Mouse (Mus musculus) kidney, adult 11 months (tissue): ENCODE results near the gene A930004D18Rik.
A peak's percentile ranks its signal among the peaks of the same experiment; 100 is the strongest.

Experiments used
- DNase-seq: peaks from one replicate; pipeline ENCODE4 v3.0.0; 2022

A930004D18Rik gene

DNA sequence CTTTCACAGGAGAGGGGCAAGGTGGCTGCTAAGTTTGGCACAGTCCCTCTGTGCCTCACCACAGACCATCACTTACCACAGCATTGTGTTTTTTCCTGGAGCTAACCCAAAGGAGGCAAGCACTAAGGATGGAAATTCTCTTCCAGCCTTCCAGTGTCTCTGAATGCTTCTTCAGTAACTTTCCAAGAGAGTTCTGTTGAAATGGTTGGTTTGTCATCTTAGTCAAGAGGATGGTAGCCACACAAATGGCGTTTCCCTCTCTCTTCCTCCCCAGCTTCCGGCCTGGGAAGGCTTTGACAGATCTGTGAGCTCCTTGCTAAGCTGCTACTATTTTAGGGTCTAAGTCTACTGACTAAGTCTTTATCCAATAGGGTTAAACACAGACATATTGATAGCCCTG, at the start of gene A930004D18Rik:
A930004D18Rik (minus strand) TSS at position 247 of the 400 bp plus-strand sequence.
- no peak for DNase-seq

DNA sequence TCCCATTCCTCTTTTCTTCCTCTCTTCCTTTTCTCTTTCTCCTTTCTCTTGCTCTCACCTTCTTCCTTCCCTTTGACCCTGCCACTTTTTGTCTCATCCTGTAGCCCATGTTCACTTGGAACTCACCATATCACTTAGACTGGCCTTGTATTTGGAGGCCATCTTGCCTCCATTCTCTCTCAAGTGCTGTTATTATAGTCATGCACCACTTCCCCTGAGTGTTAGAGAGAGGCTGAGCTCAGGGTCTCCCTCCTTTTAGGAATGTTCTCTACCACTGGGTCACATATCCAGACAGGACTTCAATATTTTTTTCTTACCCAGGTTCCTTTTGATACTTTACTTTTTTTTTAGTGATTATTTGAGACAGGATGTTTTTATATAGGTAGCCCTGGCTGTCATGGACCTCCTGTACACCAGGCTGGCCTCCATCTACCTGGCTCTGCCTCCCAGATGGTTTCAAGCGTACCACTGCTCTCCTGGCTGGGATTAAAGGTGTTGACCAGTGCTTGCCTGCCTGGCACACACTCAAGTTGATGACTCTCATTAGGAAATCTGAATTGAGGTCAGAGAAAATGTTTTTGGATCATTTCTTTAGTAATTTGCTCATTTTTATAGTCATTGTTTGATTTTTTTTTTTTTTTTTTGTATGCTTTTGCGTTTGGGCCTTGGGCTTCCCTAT, 42.8 kb upstream of the A930004D18Rik start:
- no peak for DNase-seq

- peak; percentile 36 for DNase-seq
Observed at GRCm38 (mm10) chr2:18071947-18072346, 34.4 kb upstream of the A930004D18Rik start.

GRCm38 (mm10) chr2:18068071-18068796, 30.7 kb upstream of the A930004D18Rik start:
- peak; percentile 81 for DNase-seq

DNA sequence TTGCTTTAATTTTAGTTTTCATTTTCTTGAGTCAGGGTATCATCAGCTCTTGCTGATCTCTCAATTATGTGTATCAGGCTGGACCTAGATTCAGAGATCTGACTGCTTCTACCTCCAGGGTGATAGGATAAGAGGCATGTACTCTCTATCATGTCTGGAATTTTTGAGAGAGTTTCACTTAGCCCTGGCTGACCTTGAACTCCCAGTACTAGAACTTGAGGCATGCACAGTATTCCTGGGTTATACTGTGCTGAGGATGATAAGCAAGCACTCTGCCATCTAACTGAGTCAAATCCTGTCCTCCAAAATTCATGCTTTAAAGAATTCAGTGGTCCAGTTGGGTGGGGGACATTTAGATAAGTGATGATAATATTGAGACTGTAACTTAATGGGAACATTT, 28.9 kb upstream of the A930004D18Rik start:
- no peak for DNase-seq

DNA sequence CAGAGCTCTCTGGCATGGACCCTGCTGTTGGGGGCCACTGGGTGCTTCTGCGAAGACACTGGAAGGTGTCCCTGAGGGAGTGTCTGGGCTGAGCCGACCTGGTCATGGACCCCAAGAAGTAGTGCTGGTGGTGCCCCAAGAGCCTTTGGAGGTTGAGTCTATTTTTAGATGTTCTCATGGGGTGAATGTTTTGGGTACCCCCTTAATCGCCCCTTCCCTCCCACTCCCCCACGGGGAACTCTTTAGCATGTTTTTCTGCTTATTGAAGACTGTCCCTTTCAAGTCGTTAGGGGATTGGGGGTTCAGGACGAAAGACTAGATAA, 28.1 kb upstream of the A930004D18Rik start:
- DNase-seq = no peak

DNA sequence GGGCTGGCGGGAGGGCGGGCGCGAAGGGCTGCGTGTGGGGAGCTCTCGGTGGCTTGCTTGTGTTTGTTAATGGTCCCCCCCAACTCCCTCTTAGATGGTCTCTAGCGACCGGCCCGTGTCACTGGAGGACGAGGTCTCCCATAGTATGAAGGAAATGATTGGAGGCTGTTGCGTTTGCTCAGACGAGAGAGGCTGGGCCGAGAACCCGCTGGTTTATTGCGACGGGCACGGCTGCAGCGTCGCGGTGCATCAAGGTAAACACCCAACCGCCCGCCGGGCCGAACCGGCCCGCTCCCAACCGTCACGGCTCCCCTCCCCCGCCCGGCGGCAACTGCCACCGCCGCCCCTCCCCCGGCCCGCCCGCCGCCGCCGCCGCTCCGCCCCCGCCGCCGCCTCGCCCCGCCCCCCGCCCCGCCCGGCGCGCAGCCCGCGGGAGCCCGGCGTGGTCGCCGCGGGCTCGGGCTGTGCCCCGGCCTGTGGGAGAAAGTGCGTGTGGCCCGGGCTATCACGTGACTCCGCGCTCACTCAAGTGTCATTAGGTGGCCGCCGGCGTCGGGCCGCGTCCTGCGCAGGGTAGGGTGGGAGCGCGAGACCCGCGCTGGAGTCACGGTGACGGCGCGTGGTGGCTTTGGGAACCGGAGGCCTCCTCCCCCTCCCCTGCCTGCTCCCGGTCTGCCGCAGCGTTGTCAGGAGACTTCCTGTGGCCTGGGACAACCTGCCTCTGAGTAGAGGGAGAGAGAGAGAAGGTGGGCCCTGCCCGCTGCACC, 27.6 kb upstream of the A930004D18Rik start:
- peak; percentile 79 for DNase-seq

- peak; percentile 93 for DNase-seq
Observed at GRCm38 (mm10) chr2:18064356-18064858, 26.9 kb upstream of the A930004D18Rik start.

- DNase-seq = peak; percentile 81
Observed at GRCm38 (mm10) chr2:18063763-18064251, 26.3 kb upstream of the A930004D18Rik start.

DNA sequence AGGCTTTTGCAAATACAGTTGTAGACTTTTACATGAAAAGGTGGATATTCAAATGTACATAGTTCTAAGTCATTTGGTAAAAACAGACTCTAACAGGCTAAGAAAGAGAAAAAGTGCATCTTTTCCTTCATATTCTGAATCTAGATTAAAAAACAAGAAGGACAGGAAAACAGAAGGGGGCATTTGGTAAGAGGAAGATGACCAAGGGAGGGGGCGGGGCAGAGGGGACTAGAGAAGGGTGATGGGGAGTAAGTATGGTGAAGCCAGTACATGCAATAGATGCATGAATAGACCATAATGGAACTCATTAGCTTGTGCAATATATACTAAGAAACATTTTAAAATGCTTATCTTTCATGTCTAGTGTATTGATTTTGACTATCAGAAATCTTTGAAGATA, 22.9 kb upstream of the A930004D18Rik start:
- no peak for DNase-seq

DNA sequence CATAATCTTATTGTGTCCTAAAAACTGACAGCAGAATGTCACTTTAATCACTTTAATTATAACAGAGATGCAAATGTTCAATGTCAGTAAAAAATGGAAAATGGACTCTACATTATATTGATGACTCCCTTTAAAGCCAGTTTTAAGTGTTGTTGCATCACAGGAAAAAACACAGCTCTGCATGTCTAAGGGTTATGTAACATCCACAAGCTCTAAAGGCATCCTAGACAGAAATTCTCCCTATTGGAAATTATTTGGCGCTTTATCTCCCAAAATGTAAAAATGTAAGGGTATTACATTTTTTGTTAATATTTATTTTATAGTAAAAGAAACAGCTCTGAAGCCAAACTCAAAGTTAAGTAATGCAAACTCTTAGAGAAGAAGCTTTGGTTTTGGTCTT, 22.4 kb upstream of the A930004D18Rik start:
- no peak for DNase-seq

DNA sequence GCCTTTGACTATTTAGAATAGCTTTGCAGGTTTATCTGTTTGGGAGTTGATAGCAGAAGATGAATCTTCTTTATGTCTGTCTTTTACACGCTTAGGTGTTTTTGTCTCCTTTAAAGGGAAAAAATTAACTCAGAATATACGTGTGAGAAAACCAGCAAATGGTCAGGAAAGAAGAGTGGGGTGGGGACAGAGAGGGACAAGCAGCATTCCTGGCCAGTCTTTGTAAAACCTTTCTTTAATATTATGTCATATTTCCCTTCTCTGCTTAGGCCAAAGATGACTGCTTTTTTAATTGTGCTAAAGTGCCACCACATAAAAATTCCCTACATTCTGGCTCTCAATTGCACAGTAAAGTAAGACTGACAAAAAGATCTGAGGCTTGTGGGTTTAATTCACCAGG, 21.5 kb upstream of the A930004D18Rik start:
- no peak for DNase-seq

- DNase-seq = no peak
Observed at GRCm38 (mm10) chr2:18058146-18058708, 20.7 kb upstream of the A930004D18Rik start.

- DNase-seq = peak; percentile 61
Observed at GRCm38 (mm10) chr2:18057336-18058145, 20.0 kb upstream of the A930004D18Rik start.

GRCm38 (mm10) chr2:18056786-18057255, 19.3 kb upstream of the A930004D18Rik start:
- DNase-seq = peak; percentile 98

DNA sequence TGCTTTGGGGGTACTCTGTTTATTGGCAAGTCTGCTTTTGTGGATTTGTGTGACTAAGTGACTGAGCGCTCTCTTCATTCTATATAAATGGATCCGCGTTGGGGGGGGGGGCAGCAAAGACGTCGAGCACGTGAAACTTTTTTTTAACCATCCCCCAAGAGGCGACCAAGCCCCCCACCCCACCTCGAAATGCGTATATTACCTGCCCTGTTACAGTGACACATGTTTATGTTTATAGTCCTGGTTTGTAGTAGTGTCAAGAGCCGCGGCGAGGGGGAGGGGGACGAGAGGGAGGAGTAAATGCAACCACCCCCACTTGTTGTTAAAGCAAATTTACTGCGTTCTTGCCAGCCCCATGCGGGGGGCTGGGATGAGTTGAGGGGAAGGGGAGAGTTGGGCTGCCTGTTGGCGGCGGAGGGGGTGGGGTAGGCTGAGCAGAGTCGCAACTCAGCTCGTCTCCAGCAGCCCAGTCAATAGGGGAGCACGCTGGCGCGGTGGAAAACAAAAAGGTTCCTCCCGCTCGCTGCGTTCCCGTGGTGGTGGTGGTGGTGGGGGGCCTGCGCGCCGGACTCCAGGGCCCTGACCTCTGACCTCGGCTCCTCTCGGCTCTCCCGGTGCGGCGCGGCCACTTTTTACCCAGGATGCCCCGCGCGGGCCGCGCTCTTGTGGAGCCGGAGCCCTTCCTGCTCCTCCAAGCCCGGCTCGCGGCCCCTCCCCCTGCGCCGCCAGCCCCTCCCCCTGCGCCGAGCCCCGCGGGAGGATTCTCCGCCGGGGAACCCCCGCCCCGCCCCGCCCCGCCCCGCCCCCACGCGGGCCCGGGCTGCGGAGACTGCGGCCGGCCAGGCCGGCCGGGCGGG, 18.6 kb upstream of the A930004D18Rik start:
- peak; percentile 96 for DNase-seq

DNA sequence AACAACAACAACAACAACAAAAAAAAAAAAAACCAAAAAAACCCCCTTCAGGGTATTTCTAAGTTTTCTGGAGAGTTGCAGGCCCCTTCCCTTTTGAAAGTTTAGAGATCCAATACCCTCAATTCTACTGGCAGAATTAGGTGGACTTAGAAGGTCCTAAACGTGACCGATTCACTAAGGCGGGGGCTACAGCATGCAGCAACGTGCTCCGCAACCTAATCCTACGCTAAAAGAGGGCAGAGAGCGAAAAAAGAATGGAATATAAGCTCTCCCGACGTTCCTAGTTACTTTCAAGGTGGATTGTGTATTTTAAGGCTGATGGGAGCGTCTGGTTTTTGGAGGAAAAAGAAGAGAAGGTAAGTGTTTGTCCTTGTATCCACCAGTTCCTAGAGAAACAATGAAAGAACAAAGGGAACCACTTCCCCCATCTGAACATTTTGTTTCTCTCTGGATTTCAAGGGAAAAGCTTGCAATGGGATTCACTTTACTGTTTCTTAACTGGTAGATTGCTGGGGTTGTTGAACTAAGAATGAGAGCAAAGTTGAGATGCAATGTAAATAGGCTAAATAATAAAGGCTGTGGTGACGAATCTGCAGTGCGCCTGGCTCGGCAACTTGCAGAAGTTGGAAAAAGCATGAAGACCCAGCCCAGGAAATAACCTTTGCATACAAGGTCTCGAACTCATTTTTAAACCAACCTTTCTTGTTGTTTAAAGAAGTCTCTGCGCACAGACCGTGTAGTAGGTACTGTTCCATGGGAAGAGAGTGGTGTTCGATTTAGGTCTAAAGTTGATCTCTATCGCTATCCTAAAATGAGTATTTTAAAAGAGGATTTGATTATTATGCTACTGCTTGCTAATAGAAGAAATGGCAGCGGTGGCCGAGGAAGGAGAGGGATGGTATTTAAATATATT, 17.7 kb upstream of the A930004D18Rik start, which contains the start of gene Mllt10:
Mllt10 (plus strand) TSS at position 222 of the 913 bp plus-strand sequence.
- DNase-seq = no peak

- DNase-seq = no peak
Observed at GRCm38 (mm10) chr2:18053951-18054530, 16.5 kb upstream of the A930004D18Rik start.

DNA sequence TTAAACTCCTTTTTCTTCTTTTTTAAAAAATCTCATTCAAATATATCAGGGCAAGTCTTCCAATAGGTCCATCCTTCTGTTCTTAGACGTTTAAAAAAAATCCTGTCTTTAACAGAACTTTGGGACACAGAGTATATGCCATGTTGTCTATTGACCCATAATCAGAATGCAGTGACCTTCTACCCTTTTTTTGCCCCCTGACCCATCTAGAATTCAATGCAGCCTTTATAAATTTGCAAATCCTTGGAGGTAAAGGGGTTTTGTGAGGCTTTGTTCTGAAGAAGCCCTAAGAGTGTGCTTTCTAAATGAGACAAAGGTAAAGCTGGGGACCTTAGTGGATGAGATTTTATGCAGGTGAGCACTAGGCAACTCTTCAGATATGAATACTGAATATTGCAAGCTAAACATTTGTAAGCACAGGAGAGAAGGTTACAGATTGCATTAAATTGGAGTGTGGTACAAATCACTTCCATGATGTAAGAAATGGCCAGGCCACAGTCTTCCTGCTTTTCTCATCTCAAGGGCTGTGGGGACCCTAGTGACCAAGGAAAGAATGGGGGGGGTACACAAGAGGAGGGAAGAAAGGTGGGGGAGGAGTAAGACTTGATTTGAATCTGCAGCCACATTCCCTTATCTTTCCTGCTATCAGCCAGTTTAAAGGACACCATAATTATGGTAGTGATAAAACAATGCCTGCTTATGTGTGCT, 15.9 kb upstream of the A930004D18Rik start:
- DNase-seq = no peak
